Mouse (Mus musculus): ENCODE results near the gene Cdh4.

- no peak for TF ChIP-seq CTCF (IDR thresholded peaks at IDR 0.05; ENCODE audit: control insufficient read depth, insufficient read depth, low read length)
- no peak for TF ChIP-seq POLR2A (IDR thresholded peaks at IDR 0.05; ENCODE audit: borderline replicate concordance, control insufficient read depth, low read depth, low read length)
Measured at GRCm38 (mm10) chr2:179601167-179601566, 158.9 kb downstream of the Cdh4 start.
